Mouse (Mus musculus) T-helper 1 cell (primary cell): ENCODE results near the gene Plekhg1.

Source experiments
- in situ Hi-C: fragments of 300-600 bp; cut with MboI, MseI; formaldehyde crosslinking; loops from one replicate; pipeline ENCODE4 v1.15.1; 2025; ENCODE audit warnings: high pct_unique_total_duplicates

Gene Plekhg1

DNA sequence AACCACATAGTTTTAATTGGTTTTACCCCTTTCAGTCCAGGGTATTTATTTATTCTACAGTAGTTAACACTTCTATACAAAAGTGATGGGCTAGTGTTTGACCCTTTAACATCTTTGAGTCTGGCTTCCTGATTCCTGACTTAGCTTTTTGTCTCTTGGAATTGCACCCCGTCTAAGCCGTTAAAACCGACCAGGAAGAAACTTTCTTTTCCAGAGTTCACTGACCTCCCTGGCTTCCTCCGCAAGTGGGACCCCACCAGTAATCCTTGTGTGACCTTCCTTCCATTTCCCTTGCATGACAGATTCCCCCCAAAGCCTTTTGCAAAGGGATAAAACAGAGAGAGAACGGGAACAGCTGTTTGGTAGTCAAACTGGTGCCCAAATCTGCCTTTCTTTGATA, 1.6 kb downstream of the Plekhg1 start:
- in situ Hi-C loops = no loop called here

DNA sequence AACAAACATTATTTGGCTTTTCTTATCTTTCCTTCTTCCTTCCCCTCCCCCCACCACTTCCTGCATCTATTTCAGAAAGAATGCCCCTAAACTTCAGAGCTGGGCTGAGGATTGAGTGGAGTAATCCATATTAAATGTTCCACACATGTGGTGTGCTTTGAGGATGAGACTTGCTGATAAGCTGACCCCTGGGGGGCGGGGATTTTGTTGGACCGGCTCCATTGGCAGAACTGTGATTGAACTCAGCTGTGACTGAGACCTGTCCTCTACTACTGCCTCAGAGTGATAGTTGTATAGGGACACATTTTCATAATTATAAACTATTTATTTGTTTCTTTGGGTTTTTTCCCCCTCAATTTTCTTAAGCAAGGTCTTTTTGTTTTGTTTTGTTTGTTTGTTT, 2.9 kb downstream of the Plekhg1 start:
- in situ Hi-C loops = no loop called here

GRCm38 (mm10) chr10:3743826-3744225, 3.7 kb downstream of the Plekhg1 start:
- in situ Hi-C loops = no loop called here

- in situ Hi-C loops = no loop called here
These were observed 6.8 kb downstream of the Plekhg1 start for GRCm38 (mm10) chr10:3746794-3747518.

DNA sequence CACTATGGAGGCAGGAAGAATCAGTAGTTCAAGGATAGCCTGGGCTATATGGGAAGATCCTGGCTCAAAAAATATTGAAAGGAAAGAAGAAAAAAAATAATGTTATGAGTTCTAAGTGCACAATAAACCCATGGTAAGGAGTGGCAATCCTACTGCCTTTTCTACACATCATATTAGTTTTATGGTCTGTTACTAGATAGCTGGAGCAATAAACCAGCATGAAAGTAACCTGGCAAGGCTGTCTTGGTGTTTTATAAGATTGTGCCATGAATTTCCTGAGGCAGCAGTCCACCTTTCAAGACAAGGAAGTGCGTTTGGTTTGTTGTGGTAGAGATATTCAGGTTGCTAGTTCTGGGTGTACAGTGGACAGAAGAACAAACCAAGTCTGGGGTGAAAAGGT, 9.4 kb downstream of the Plekhg1 start:
- in situ Hi-C loops = no loop called here

- in situ Hi-C loops = no loop called here
These were observed 21.8 kb downstream of the Plekhg1 start for GRCm38 (mm10) chr10:3761992-3762391.

GRCm38 (mm10) chr10:3763199-3763598, 23.0 kb downstream of the Plekhg1 start:
- in situ Hi-C loops = no loop called here

GRCm38 (mm10) chr10:3769131-3769530, 29.0 kb downstream of the Plekhg1 start:
- in situ Hi-C loops = no loop called here

GRCm38 (mm10) chr10:3774330-3774729, 34.2 kb downstream of the Plekhg1 start:
- in situ Hi-C loops = no loop called here

GRCm38 (mm10) chr10:3776761-3777160, 36.6 kb downstream of the Plekhg1 start:
- in situ Hi-C loops = no loop called here

GRCm38 (mm10) chr10:3785362-3785761, 45.2 kb downstream of the Plekhg1 start:
- in situ Hi-C loops = no loop called here

DNA sequence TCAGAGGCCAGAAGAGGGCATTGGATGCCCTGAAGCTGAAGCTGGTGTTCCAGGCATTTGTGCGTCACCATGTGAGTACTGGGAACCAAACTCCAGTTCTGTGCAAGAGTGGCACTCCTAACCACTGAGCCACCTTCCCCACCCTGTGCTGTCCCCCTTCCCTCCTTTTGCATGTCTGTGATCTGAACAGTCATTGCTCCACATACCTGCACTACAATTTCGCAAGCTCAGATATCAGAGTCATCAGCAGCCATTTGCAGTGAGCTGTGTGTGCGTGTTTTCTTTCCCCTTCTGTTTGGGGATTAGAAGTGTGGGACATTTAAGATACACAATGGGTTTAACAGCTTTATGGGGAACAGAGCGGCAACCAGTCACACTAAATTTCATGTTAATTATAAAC, 46.4 kb downstream of the Plekhg1 start:
- in situ Hi-C loops = no loop called here

GRCm38 (mm10) chr10:3787006-3787405, 46.8 kb downstream of the Plekhg1 start:
- in situ Hi-C loops = no loop called here

DNA sequence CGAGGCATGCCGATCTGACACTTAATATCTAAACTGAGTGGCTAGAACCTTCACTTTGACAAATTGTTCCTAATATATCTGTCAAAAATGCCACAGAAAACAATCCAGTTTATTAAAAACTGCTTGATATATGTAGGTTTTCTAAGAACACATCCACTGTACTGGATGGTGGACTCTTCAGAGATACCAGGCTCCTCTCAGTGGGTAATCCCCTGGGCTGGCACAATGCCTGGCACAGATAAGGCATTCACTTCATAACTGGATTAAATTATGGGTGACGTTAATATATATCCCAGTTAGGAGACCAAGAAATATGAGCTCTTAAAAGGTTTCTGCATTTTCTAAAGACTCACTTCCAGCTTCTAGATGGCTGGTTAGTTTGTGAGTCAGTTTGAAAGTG, 53.7 kb downstream of the Plekhg1 start:
- in situ Hi-C loops = no loop called here

DNA sequence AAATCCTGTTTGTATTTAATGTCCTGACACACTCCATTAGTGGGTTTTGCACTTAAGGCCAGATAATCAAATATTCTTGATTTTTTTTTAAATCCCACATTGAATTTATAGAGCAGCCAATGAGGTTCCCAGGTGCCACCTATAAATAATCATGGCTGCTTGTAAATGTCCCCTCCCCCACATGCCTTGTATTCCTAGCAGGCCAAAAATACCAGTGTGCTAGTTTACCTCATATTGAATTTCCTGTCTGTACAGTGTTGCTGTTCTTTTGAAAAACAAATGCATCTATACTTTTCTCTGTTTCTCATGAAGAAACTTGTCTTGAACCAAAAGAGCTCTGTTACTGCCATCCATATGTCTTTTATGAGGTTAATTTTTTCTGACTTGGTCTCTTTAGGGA, 59.3 kb downstream of the Plekhg1 start:
- in situ Hi-C loops = no loop called here

DNA sequence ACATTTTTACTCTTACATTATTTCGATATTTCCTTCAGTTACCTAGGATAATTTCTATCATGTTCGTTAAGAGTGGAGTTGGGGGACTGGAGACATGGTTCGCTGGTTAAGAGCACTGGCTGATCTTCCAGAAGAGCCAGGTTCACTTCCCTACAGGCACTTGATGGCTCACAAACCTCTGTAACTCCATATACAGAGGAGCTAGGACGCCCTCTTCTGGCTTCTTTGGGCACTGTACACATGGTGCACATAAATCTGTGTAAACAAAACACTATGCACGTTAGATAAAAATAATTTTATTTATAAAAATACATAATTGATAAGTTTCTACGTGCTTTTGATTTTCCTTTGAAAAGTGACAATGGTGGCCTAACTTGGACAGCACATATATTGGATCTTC, 61.1 kb downstream of the Plekhg1 start:
- in situ Hi-C loops = no loop called here

DNA sequence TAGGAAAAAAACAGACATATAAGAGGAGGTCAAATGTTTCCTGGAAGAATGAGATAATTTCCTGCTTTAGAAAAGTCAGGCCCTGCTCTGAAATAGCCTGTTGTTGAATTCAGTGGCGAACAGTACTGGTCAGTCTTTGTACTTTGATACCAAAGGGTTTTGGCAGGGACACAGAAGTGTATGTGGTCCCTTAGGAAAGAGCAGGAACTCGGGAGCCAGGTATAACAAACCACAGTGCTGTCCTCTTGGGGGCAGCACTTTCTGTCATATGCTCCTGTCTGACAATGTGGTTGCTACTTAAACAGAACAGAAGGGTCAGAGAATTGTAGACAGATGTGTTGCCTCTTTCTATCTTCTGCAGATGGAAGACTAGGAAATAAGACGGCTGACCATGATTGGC, 65.2 kb downstream of the Plekhg1 start:
- in situ Hi-C loops = no loop called here

GRCm38 (mm10) chr10:3807980-3808379, 67.8 kb downstream of the Plekhg1 start:
- in situ Hi-C loops = no loop called here

- in situ Hi-C loops = no loop called here
These were observed 70.5 kb downstream of the Plekhg1 start for GRCm38 (mm10) chr10:3810476-3811273.

DNA sequence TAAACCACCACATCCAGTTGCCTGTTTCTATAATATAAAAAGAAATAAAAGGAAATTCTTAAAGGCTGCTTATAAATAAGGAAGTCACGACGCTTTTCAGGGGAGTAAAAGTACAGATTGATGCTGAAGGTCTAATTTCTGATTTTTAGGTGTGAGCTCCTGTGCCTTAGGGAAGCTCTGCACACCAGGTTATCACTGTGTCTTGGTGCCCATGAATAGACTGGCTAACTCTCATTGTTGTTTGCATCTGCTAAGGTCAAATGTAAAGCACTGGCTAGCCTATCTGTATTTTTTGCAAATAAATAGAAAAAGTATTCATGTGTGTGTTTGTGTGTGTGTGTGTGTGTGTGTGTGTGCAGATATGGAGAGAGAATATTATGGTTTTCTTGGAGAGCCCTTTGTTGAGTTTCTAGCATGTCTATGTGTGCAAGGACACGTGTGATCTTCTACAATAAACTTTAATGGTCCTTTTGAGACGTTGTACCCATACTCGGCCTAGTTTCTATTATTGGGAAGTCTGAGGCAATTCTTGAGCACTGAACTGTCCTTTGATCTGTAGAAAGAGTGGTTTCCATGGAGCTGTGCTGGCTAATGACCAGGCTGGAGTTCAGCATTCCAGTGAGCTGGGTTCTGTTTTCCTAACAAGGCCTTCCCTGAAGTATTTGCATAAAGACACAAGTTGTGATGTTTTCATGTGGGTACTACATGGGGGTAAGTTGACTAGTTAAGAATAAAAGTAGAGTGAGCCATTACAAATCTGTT, 79.0 kb downstream of the Plekhg1 start:
- in situ Hi-C loops = no loop called here

GRCm38 (mm10) chr10:3823826-3824225, 83.7 kb downstream of the Plekhg1 start:
- in situ Hi-C loops = no loop called here

DNA sequence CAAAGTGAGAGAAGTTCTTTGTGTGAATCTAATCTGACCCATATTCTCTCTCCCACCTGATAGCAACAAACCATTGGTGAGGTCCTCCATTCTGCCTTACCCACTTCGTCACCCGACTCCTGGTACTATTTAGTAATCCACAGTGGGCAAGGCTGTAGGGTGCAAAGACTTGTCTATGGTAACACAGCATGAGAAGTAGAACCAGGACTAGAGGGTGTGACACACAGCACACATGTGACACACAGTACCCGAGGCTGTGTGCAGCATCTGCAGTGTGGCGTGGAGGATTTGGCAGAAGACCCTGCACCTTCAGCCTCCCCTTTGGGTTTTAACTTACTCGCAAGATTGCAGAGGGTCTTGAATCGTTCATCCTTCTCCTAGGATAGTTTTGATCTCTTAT, 85.9 kb downstream of the Plekhg1 start:
- in situ Hi-C loops = no loop called here
